Mouse (Mus musculus) c-Kit-positive CD71-positive TER-119-negative erythroid progenitor cells, embryonic 14.5 days (primary cell): Measurements from ENCODE around the gene 4933428M09Rik.
"Not testable (repeated sequence)": the region's sequence is repeated elsewhere in the genome, so short reads cannot be mapped to it uniquely, and the experiment has no call there.

ENCODE experiments used
- DNase-seq: peaks from one replicate; pipeline ENCODE4 v3.0.0-alpha.2; 2013; ENCODE audit warnings: low read depth

The 4933428M09Rik gene

DNA sequence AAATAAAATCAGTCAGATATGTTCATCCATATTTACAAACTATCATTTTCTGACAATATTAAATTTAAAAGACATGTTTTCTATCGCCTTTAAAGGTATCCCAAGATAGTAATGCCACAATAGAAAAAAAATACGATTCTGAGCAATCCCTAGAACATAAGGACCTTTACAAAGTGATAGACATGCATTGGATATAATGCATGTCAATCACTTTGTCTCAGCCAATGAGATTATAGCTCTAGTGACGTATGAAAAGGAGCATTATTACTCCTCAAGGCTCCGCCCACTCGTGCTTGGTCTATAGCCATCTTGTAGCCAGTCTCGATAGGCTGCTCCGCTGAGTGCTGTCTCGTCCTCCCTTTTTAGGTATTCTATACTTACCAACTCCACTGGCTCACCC is at the start of gene 4933428M09Rik:
4933428M09Rik (plus strand) TSS at position 301 of the 400 bp plus-strand sequence.
- DNase-seq: no peak

DNA sequence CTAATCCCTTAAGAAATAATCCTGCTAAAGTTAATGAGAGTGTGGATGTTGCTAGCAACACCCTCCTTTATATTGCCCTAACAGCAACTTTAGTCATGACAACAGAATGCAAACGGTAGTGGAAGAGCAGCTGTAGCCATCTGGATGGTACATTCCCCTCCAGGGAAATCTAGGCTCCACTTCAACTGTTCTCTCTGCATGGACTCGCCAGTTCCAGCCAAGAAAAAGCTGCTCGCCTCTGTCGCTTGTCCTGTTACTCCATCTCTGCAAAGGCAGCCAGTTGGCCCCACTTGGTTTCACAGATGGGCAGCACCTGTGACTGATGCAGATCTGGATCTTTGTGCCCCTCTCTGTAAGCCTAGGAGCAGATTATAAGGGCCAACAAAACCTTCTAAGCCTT is 45.0 kb upstream of the 4933428M09Rik start:
- no peak for DNase-seq

DNA sequence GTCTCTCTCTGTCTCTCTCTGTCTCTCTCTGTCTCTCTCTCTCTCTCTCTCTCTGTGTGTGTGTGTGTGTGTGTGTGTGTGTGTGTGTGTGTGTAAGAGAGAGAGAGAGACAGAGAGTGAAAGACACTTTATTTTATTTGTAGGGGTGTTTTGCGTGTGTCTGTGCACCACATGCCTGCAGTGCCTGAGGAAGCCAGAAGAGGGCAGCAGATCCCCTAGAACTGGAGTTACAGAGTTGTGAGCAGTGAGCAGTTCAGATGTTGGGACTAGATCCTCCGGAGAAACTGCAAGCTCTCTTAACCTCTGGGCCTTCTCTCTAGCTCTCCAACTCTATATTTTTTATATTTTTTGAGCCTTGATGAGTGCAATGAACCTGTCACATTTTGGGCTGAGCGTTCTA is 12.5 kb downstream of the 4933428M09Rik start:
- DNase-seq: not testable (repeated sequence)

DNA sequence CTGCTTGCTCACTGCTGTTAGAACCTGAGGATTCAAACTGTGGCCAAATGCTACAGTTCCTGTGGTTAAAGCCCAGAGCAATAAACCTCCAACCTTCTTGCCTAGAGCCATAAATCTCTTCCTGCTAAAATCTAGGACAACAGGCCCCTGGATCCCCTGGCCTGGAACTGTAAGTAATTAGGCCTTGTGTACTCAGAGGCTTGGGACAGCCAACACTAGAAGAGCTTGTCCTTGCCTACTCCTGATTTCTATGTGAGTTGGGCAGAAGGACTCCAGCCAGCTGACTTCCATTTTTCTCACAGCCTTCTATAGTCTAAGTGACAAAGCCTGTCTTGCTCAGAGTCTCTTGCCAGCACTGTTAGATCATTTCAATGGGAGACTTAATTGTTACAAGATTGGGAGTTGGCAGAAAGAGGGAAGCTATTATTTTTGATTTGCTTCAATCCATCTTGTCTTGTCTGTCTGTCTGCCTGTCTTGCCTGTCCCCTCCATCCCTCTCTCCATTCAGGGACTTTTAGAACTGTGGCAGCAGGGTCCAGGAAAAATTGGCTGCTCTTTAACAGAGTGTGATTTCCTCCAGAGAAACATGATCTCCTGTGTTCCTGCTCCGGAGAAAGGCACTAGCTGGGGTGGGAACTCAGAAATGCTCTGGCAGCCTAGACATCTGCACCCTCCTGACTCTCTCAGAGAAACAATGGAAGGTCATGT is 15.7 kb downstream of the 4933428M09Rik start:
- DNase-seq: no peak

DNA sequence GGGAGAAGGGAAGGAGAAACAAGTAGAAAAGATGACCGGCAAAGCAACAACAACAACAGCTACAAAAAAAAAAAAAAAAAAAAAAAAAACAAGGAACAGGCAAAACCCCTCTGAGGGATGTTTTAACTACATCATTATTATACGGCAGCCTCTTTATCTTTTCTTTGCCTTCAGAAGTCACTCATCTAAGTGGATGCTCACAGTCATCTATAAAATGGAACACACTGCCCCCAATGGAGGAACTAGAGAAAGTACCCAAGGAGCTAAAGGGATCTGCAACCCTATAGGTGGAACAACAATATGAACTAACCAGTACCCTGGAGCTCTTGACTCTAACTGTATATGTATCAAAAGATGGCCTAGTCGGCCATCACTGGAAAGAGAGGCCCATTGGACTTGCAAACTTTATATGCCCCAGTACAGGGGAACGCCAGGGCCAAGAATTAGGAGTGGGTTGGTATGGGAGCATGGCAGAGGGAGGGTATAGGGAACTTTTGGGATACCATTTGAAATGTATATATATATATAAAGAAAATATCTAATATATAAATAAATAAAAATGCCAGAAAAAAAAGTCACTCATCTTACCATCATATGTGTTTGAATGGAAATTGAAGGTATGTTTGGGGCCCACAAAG is 30.3 kb downstream of the 4933428M09Rik start:
- not testable (repeated sequence) for DNase-seq

DNA sequence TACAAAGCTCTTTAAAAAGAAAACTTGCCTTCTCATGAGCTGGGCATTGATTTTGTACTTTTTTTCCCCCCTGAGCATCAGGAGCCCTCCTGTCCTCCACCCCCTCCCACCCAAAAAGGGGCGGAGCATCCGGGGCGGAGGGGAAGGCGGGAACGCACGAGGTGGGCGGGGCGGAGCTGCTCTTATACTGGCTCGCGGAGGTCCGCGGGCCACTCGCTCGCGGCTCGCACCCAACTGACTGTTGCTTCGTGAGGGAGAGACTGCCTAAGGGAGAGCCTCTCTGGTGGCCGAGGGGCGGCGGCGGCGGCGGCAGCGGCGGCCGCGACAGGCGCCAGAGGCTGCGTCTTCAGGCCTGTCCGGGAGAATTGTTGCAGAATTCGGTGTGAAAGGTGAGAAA is 30.8 kb downstream of the 4933428M09Rik start, which contains the start of gene Mum1l1:
Mum1l1 (plus strand) TSS at position 214 of the 397 bp plus-strand sequence.
- DNase-seq: no peak

DNA sequence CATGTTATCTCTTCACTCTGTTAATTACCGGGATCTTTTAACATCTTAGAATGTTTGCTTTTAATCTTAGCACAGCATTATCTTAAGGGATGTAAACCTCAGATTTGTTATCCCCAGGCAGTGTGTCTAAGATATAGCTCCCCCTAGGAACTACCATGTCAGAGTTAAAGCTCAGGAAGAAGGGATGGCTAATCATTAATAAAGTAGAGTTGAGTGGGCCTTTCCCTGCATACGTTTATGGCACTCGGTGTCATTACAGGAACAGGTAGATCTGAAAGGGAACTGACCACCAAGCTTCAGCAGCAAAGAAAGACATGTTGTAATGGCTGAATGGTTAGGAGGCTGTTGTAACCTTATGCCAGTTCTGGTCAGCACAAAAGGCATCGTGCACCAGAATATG is 35.7 kb downstream of the 4933428M09Rik start:
- no peak for DNase-seq

DNA sequence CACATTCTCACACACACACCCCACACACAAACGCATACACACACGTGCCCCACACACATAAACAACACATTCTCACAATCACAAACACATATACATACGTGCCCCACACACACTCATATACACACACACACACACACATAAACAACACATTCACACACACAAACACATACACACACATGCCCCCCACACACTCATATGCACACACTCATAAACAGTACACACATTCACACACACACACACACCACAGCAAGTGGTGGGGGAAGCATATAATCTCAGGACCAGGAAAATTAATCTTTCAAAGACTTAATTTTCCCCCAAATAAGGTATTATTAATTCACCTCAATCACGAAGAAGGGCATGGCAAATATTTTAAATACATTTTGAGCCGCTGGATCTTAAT is 37.4 kb downstream of the 4933428M09Rik start:
- no peak for DNase-seq

DNA sequence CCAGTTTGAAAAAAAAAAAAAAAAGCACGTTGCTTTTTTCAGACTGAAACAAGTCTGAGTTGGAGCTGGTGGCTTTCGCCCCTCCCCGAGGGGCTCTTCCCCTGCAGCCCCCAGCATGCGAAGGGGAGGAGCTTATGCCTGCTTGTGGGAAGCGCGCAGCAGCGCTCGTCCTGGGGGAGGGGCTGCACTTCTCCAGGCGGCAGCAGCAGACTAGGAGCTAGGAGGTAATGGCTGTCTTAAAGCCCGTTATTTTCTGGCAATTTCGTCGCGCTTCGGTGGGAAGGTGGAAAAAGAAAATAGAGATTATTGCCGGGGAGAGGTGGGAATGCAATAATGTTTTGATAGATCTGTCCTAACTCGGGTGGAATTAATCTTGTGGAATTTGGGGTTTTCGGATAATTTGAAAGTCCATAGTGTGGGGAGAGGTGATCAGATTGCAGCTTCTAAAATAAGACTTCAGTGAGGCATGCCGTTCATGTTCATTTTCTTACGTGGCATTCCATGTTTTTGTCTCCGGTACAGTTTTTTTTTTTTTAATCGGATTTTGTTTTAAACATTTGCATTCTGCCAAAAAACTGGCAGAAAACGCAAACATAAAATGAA is 38.1 kb downstream of the 4933428M09Rik start:
- no peak for DNase-seq

DNA sequence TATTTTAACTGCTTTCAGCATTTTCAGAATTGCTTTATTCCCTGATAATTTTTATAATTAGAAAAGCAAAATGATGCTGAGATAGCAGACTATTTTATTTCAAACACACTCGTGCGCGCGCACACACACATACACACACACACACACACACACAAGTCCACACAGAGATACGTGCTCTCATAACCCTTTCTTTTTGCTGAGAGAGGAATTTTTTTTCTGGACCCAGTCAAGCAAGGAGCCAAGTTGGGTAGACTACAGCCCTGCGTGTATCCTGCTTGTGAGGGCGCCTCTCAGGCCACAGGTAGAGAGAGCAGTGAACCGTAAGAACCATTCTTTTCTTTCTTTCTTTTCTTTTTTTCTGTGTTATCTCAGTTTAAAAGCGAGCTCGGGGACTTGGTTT is 38.7 kb downstream of the 4933428M09Rik start:
- DNase-seq: no peak

DNA sequence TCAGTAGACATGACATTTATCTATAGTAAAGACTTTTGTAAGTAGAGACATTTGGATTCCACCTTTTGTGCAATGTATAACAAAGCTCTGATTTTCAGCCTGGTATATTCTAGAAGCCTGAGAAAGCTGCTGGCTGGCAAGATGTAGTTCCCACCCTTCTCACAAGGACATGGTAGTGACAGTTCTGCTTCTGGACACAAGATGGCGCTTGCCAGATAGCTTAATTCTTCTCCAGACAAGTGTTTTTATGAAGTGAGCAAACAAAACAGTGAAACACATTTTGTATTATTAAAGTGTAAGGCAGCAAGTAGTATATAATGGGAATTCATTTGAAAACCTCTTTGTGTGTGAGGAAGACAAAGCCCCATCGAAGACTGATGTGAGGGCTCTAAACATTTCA is 40.0 kb downstream of the 4933428M09Rik start:
- no peak for DNase-seq

DNA sequence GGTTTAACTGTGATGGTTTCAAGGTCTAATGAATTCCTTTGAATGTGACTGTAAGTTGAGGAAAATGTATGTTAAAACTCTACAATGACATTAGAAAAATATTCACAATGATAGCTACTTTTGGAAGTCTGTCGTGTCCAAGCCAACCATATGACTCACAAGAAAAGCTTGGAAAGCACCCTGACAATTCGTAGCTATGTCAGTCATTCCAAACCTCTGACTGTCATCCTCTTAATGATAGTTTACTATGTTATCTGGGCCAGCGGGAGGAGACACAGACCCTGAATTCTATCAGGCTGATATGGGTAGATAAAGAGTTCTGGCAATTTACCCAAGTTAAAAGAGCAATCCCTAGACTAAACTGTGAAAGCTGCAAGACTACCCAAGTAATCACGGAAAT is 41.8 kb downstream of the 4933428M09Rik start:
- DNase-seq: no peak

DNA sequence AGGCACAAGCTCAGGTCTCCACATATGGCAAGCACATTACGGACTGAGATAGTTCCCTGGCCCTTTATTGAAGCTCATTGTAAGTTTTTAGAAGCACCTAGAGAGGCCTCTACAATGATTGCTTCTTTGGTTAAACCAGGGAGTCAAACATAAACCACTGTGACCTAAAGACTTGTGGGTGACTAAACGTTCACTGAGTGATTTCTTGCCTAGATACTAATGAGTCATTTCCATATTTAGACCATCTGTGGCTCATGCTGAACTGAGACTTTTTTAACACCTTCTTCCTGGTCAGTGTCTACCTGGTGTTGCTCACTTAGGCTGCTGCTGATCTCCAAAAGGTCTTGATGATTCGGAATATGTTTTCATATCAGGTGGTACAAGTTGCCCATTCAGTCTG is 42.9 kb downstream of the 4933428M09Rik start:
- no peak for DNase-seq
